Mouse (Mus musculus) cerebellum, adult 2 months (tissue): ENCODE measurements at regions not wholly inside any gene's neighbourhood (a gene's known extent, or its start where the extent isn't known, plus 50 kb on each side); places are given as distances from the start of the nearest gene placed in this dataset.

Source experiments
- DNase-seq, 2 experiments: peaks; one replicate each; pipeline ENCODE4 v3.0.0; 2021
- H3K27ac ChIP-seq: fragments of 200-500 bp; 2 replicates; pipeline ENCODE4 v1.5.1; 2012; ENCODE audit warnings: low read length, control low read depth, inconsistent platforms; ENCODE audit not compliant: insufficient read depth
- H3K27me3 ChIP-seq: fragments of 200-500 bp; 2 replicates; pipeline ENCODE4 v1.6.1; 2012; ENCODE audit warnings: inconsistent platforms, mild to moderate bottlenecking, low read length, moderate library complexity; ENCODE audit not compliant: control insufficient read depth, insufficient read depth
- H3K4me1 ChIP-seq: fragments of 200-500 bp; 2 replicates; pipeline ENCODE4 v1.6.1; 2011; ENCODE audit warnings: low read length; ENCODE audit not compliant: control insufficient read depth, insufficient read depth
- H3K4me3 ChIP-seq: fragments of 200-500 bp; replicated peaks from 2 replicates; pipeline ENCODE3; 2011; ENCODE audit warnings: mild to moderate bottlenecking, low read depth, low read length, control low read depth; ENCODE audit not compliant: insufficient read depth
- CTCF ChIP-seq: fragments of 200-500 bp; IDR thresholded peaks from 2 replicates; pipeline ENCODE4 v1.5.1; 2011; ENCODE audit warnings: low read depth, mild to moderate bottlenecking, control low read depth, low read length, moderate library complexity, borderline replicate concordance; ENCODE audit not compliant: insufficient read depth
- POLR2A ChIP-seq: fragments of 200-500 bp; IDR thresholded peaks from 2 replicates; pipeline ENCODE4 v1.6.1; 2011; ENCODE audit warnings: low read length, control low read depth, borderline replicate concordance; ENCODE audit not compliant: insufficient read depth
- WGBS: fragments of 180-500 bp; shearing (Covaris S2); methylation state at CpG from one replicate; pipeline ENCODE4 v1.1.7; 2018; 5-methylcytosine and 5-hydroxymethylcytosine counted together

GRCm38 (mm10) chr3:77666366-77666765 is 1592.3 kb downstream of the Fstl5 start:
- no peak overlapping the region for H3K4me3 ChIP-seq
- TF ChIP-seq CTCF (no peak), POLR2A (no peak)
- H3K27ac ChIP-seq, result no peak overlapping the region
- peak; percentile 77 to 92 for DNase-seq
- no peaks in the 10 kb centered on the region for H3K4me1 ChIP-seq
- H3K27me3 ChIP-seq, result no peaks in the 10 kb centered on the region
- 29% methylated on average over 2 of the region's 2 CpGs for WGBS

GRCm38 (mm10) chr3:77653881-77654280 is 1579.8 kb downstream of the Fstl5 start:
- no peaks in the 10 kb centered on the region for H3K27me3 ChIP-seq
- H3K4me3 ChIP-seq, result no peak overlapping the region
- no peak for DNase-seq
- TF ChIP-seq POLR2A (no peak), CTCF (no peak)
- H3K4me1 ChIP-seq, result no peaks in the 10 kb centered on the region
- WGBS, result 45% methylated on average over 3 of the region's 3 CpGs
- H3K27ac ChIP-seq, result no peak overlapping the region
